ENCODE assay signal across 19 mouse cellular contexts in the genomic region with DNA sequence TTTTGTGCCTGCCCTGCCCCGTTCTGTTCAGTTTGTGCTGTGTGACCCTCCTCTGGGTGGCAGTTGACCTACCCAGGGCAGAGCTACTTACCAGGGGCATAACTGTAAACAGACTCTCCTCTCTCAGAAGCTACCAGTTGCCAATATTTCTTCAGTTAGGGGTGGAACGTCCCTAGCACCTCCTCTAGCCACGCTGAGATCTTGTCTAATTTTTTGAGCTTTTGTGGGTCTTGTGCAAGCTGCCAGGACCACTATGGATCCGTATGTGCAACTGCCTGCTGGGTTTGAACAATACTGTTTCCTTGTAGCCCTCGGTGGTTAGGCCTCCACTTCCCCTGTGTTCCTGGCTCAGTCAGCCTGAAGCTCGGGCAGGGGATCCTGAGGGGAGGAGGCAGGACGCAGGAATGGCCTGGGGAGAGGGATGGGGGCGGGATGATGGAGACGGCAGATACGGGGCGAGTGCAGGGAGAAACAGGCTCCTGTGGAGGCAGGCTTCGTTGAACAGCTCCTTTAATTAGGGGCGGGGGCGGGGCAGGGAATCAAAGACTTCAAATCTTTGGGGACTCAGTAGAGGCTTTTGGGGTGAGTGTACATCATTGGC. TPM values are rescaled to one million over a fixed set of nuclear protein-coding genes. Genes with fewer than 3 reads are reported as not detected.
DNase-seq lines count a peak whose midpoint lies in the region; ATAC-seq lines count a peak whose summit lies in the region.
"Had no signal": no experiment of that assay in that cellular context is flagged by ENCODE, and none has a peak within 500 bp of the region (broad histone marks: within the 10 kb centered on the region; RNA-seq: fewer than 3 reads in every experiment).

No protein-coding gene starts in this region.

- H3K36me3 ChIP-seq in embryonic facial prominence, embryonic 13.5 days = no peaks in the 10 kb centered on the region
- H3K36me3 ChIP-seq: limb, embryonic 15.5 days; neural tube, embryonic 12.5 days had no signal

- WGBS in embryonic facial prominence, embryonic 13.5 days = 9% methylated on average over 14 of the region's 14 CpGs

- H3K27me3 ChIP-seq in embryonic facial prominence, embryonic 13.5 days = no peaks in the 10 kb centered on the region
- H3K27me3 ChIP-seq: limb, embryonic 15.5 days; neural tube, embryonic 12.5 days; Patski had no signal

- no peaks in the 10 kb centered on the region for H3K9me3 ChIP-seq in embryonic facial prominence, embryonic 13.5 days
- H3K9me3 ChIP-seq: limb, embryonic 15.5 days; neural tube, embryonic 12.5 days had no signal

- no peak overlapping the region for H3K4me3 ChIP-seq in embryonic facial prominence, embryonic 13.5 days
- H3K4me3 ChIP-seq: limb, embryonic 15.5 days; neural tube, embryonic 12.5 days had no signal

- no peak for ATAC-seq in embryonic facial prominence, embryonic 13.5 days (ENCODE audit: insufficient number of reproducible peaks, insufficient read depth, low FRiP score, low TSS enrichment, low read depth)
- ATAC-seq in megakaryocyte, adult 5-6 weeks (ENCODE audit: poor library complexity, severe bottlenecking) = peak; percentile 19
- ATAC-seq: Patski had no signal

- DNase-seq in retina, postnatal 1 day = peak; percentile 38
- DNase-seq in retina, embryonic 14.5 days (ENCODE audit: low spot score) = no peak
- DNase-seq in R1 (ENCODE audit: low read depth, low spot score) = peak; percentile 93
- no peak for DNase-seq in gastrocnemius, postnatal 10 days
- no peak for DNase-seq in lung, adult 18-20 months
- DNase-seq in kidney, postnatal 10 days = no peak
- DNase-seq: cerebellum, postnatal 14 days; gastrocnemius, postnatal 14 days; heart, postnatal 36 days; kidney, adult 9 months; thymus, postnatal 36 days had no signal

- H3K4me2 ChIP-seq in embryonic facial prominence, embryonic 13.5 days = peak overlapping the region; percentile 16
- H3K4me2 ChIP-seq: heart, embryonic 11.5 days; limb, embryonic 15.5 days; neural tube, embryonic 12.5 days had no signal

- peaks cover 26% of the 10 kb centered on the region for H3K4me1 ChIP-seq in embryonic facial prominence, embryonic 13.5 days
- H3K4me1 ChIP-seq: neural tube, embryonic 12.5 days had no signal

- H3K27ac ChIP-seq in embryonic facial prominence, embryonic 13.5 days = no peak overlapping the region
- H3K27ac ChIP-seq: limb, embryonic 15.5 days; neural tube, embryonic 12.5 days; stomach, postnatal 0 days had no signal

- H3K9ac ChIP-seq in embryonic facial prominence, embryonic 13.5 days = 0 out of 2 replicates have a peak overlapping the region, but pooled peaks have one; percentile 40
- H3K9ac ChIP-seq: limb, embryonic 15.5 days; neural tube, embryonic 12.5 days had no signal

RNA-seq across cellular contexts. Expression of a gene that starts 49.9 kb away (rescaled TPM):
- 1.1 and 1.3 TPM in 2 replicates for polyA plus RNA-seq in embryonic facial prominence, embryonic 13.5 days (2015; fragmentation: Nextera tagmentation; extraction: Ambion mirVana)
- not detected in 2 replicates for total RNA-seq in megakaryocyte, adult 5-6 weeks (2015)
- not detected in 2 replicates for total RNA-seq in megakaryocyte, adult 5-6 weeks (2017)
- under 1 TPM in 1 of 2 experiments, not detected in 1; 0.07 TPM for total RNA-seq in gastrocnemius, postnatal 10 days (2021)
- total RNA-seq: gastrocnemius, postnatal 14 days; heart, postnatal 36 days; monocyte, adult 5-6 weeks had no signal
- polyA plus RNA-seq: heart, embryonic 11.5 days had no signal

Comparison
In these comparisons a context has a peak if more than half of its experiments do, and no peak if none do; other contexts are left out.
1. DNase-seq: peak in retina, postnatal 1 day (single experiment) and R1 (single experiment); none in retina, embryonic 14.5 days (single experiment), gastrocnemius, postnatal 10 days (single experiment), lung, adult 18-20 months (0 of 2) and kidney, postnatal 10 days (single experiment).